Mouse (Mus musculus) G1E (cell line): ENCODE results near the gene Irf4. TPM values are rescaled to one million over a fixed set of nuclear protein-coding genes. Genes with fewer than 3 reads are reported as not detected.

Experiments used
- ATAC-seq: 2 replicates; pipeline ENCODE4 v1.8.0; 2016; ENCODE audit warnings: mild to moderate bottlenecking; ENCODE audit not compliant: insufficient number of reproducible peaks, poor library complexity, low FRiP score, severe bottlenecking; ENCODE audit errors: extremely low read depth
- DNase-seq: peaks from one replicate; pipeline ENCODE4 v3.0.0; 2012; ENCODE audit warnings: low spot score
- H3K27me3 ChIP-seq: 2 replicates; pipeline ENCODE4 v1.6.1; 2012; ENCODE audit warnings: mild to moderate bottlenecking, low read length, inconsistent platforms; ENCODE audit not compliant: insufficient read depth
- H3K36me3 ChIP-seq: replicated peaks from 2 replicates; pipeline ENCODE3; 2012; ENCODE audit warnings: mild to moderate bottlenecking, inconsistent platforms
- H3K4me1 ChIP-seq: 2 replicates; pipeline ENCODE4 v1.6.1; 2012; ENCODE audit warnings: low read depth, low read length, inconsistent platforms, mixed read lengths; ENCODE audit not compliant: insufficient read depth
- H3K4me3 ChIP-seq: 2 replicates; pipeline ENCODE4 v1.5.1; 2012; ENCODE audit warnings: low read depth, mild to moderate bottlenecking, inconsistent platforms, low read length, moderate library complexity, mixed read lengths
- H3K9me3 ChIP-seq: replicated peaks from 2 replicates; pipeline ENCODE4 v1.6.1; 2012; ENCODE audit warnings: inconsistent platforms
- CTCF ChIP-seq: IDR thresholded peaks from 2 replicates; pipeline ENCODE4 v1.5.1; 2012; ENCODE audit warnings: low read depth, low read length, inconsistent platforms, mixed read lengths
- GATA1 ChIP-seq: IDR thresholded peaks from 2 replicates; pipeline ENCODE4 v1.6.1; 2012; ENCODE audit warnings: borderline replicate concordance, low read length, inconsistent platforms, mixed read lengths
- GATA2 ChIP-seq: IDR thresholded peaks from 2 replicates; pipeline ENCODE4 v1.6.1; 2012; ENCODE audit warnings: low read depth, low read length, inconsistent platforms, borderline replicate concordance
- POLR2AphosphoS5 ChIP-seq: IDR thresholded peaks from 2 replicates; pipeline ENCODE4 v1.6.1; 2012; ENCODE audit warnings: low read depth, low read length, inconsistent platforms; ENCODE audit not compliant: insufficient replicate concordance
- TAL1 ChIP-seq: conservative IDR thresholded peaks from 2 replicates; pipeline ENCODE4 v1.6.1; 2012; ENCODE audit warnings: low read depth, low read length, inconsistent platforms, mixed read lengths
- polyA plus RNA-seq: library from polyadenylated mRNA; stranded (reverse); fragments of >175 nt; gene quantifications from 2 replicates; pipeline ENCODE4 v1.2.3, GENCODE M21; 2012
- total RNA-seq, 2 experiments: library from RNA; stranded (forward) in 1 of 2; stranded (reverse) in 1 of 2; fragments of 200-1000 nt in 1 of 2; fragments of >200 nt in 1 of 2; fragmentation: Nextera tagmentation in 1 of 2; gene quantifications; 2 replicates each; pipeline ENCODE4 v1.2.3; 2014 to 2017

Irf4 gene
- total and polyA plus RNA-seq, 3 experiments, result 0.05 TPM; not detected in 2

DNA sequence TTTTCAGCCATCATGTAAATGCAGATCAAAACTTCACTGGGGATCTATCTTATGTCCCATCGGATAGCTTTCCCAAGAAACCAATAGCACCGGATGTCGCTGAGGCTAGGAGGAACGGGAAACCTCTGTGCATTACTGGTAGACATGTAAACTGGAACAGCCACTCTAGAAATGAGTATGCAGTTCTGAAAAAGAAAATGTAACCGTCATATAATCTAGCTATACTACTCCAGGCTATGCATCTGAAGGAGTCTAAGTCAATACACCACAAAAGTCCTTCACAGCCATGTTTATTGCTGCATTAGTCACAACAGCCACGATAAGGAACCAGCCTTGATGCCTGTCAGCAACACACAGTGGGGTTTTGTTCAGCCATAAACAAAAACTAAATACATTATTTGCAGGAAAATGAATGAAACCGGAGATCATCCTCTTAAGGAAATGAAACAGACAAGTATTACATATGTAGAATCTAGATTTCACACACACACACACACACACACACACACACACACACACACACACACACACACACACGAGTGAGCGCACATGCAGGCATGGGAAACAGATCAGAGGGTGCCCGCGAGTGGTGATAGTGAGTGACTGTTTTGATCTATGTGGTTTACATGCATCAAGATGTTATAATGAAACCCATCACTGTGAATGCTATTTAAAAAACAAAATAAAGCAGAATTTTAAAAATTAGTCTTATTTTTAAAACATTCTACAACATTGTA is 16.1 kb upstream of the Irf4 start:
- peaks cover 5% of the 10 kb centered on the region; the same call in 1 of the 2 replicates for H3K27me3 ChIP-seq
- H3K36me3 ChIP-seq, result no peaks in the 10 kb centered on the region
- no peak for DNase-seq
- no peaks in the 10 kb centered on the region for H3K9me3 ChIP-seq
- H3K4me3 ChIP-seq, result no peak overlapping the region
- no peaks in the 10 kb centered on the region for H3K4me1 ChIP-seq
- TF ChIP-seq GATA2 (no peak), GATA1 (no peak), POLR2AphosphoS5 (no peak), TAL1 (no peak), CTCF (no peak)
- ATAC-seq, result no peak

DNA sequence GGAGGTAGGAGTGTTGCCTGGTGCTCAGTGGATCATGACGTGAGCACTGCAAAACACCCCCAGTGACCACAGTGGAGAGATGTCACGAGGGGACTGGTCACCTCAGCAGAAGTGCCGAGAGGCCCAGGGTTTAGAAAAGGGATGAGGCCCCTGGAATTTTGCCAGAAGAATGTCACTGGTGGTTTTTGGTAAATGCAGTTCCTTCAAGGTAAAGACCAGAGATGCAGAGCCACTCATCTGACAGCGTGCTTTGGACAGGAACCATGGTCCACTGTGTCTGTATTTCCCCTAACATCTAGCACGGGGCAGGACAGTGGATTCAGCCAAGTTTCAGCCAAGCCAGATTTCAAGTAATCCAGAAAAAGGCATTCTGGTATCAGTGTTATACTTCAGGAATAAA is 12.3 kb upstream of the Irf4 start:
- TF ChIP-seq GATA1 (no peak), TAL1 (no peak), POLR2AphosphoS5 (no peak), GATA2 (no peak), CTCF (no peak)
- Histone ChIP-seq H3K4me3 (no peak overlapping the region; the same call in 1 of the 2 replicates), H3K4me1 (no peaks in the 10 kb centered on the region), H3K27me3 (peaks cover 1% of the 10 kb centered on the region; the same call in 1 of the 2 replicates), H3K36me3 (no peaks in the 10 kb centered on the region), H3K9me3 (no peaks in the 10 kb centered on the region)
- no peak for DNase-seq
- no peak for ATAC-seq

DNA sequence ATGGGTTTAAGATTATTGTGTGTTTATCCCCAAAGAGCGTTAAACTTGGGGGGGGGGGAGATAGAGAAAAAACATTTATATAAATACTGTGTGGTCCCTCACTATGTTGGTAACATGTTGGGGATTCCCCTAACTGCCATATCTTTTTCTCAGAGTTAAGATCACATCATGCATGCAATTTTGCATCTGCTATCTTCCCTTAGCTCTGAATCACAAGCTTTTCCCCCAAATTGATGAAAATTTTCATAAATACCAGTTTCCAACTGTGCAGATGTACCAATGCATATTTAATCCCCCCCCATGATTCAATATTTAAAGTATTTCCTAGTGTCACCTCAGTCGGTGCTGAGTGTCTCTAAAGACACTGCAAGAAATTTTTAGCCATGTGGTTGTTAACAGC is 11.8 kb upstream of the Irf4 start:
- no peaks in the 10 kb centered on the region for H3K36me3 ChIP-seq
- no peak for DNase-seq

DNA sequence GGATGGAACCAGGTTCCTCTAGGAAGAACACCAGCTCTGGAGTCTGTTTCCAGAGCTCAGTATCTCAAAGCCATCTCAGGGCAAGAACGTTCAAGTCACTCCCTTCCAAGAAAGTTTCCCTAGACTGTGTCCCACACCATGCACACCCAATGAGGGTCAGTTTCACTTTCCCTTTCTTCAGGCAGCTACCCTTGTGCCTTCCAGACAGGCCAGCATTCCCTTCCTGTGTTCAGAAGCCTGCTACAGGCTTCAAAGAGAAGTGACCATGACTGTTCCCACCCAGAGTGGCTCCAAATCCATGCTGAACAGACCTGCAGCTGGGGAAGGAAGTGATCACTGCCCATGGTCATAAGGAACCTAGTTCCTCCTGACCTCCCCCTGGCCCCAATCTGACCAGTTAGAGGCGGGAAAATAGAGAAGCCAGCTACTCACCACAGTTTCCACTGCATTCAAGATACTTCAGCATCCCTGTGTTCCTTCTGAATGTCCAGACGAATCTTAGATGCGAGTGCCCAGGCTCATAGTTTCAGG is 10.7 kb upstream of the Irf4 start:
- H3K27me3 ChIP-seq, result no peaks in the 10 kb centered on the region
- no peak for TF ChIP-seq TAL1
- no peak for DNase-seq
- H3K4me1 ChIP-seq, result no peaks in the 10 kb centered on the region
- no peaks in the 10 kb centered on the region for H3K9me3 ChIP-seq
- H3K36me3 ChIP-seq, result no peaks in the 10 kb centered on the region
- H3K4me3 ChIP-seq, result no peak overlapping the region
- no peak for ATAC-seq

More for the DNA sequence above, 11.8 kb upstream of the Irf4 start:
- Histone ChIP-seq H3K9me3 (no peaks in the 10 kb centered on the region), H3K4me3 (no peak overlapping the region), H3K4me1 (no peaks in the 10 kb centered on the region), H3K27me3 (no peaks in the 10 kb centered on the region)
- no peak for ATAC-seq
- TF ChIP-seq POLR2AphosphoS5 (no peak), TAL1 (no peak), CTCF (no peak), GATA2 (no peak), GATA1 (no peak)

DNA sequence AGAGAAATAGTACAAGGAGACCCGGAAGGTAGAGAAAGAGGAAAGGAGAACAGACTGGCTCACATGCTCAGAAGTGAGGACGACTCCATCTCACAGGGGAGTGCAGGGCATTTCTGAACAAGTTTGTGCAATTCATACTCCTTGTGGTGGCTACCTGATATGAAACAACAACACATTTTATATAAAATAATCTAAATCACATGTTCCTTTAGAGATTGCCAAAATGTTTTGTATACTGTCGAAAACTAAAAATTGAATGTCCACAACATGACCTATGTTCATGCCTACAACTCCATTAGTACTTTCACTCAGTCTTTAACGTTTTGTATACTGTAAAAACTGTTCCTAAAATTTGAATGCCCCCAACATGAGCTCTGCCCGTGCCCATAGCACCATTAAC is 7.9 kb upstream of the Irf4 start:
- no peaks in the 10 kb centered on the region for H3K27me3 ChIP-seq
- TF ChIP-seq TAL1, result no peak
- no peak for TF ChIP-seq CTCF
- no peak for TF ChIP-seq POLR2AphosphoS5
- TF ChIP-seq GATA1, result no peak
- TF ChIP-seq GATA2, result no peak
- H3K9me3 ChIP-seq, result no peaks in the 10 kb centered on the region
- H3K36me3 ChIP-seq, result no peaks in the 10 kb centered on the region
- DNase-seq (no peak), ATAC-seq (no peak)
- H3K4me3 ChIP-seq, result no peak overlapping the region
- H3K4me1 ChIP-seq, result no peaks in the 10 kb centered on the region

DNA sequence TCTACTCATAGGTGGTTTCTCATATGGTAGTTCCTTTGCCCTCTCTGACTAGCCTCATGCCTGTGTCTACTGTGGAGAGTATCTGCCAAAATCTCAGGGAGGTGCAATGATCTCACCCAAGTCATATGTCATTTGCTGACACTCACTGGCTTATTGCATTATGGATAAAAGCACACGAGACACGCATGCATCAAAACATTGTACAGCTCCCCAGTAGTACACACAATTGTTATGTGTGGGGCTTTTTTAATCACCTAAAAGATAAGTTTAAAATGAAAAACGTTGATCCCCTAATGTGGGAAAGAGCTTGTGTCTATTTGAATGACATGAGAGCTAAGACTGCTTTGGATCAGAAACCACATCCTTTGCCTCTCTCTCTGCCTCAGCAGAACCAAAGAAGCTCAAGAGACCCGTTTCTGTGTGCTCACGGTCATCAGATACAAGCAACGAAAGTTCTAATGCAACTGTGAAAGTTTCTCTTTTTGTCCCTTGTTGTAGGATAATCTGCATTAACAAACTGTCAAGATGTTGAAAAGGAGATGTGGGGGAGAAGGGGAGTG is 6.5 kb upstream of the Irf4 start:
- Histone ChIP-seq H3K36me3 (no peaks in the 10 kb centered on the region), H3K4me3 (no peak overlapping the region), H3K27me3 (no peaks in the 10 kb centered on the region), H3K4me1 (no peaks in the 10 kb centered on the region), H3K9me3 (no peaks in the 10 kb centered on the region)
- TF ChIP-seq GATA2, result no peak
- TF ChIP-seq POLR2AphosphoS5, result no peak
- no peak for TF ChIP-seq CTCF
- no peak for TF ChIP-seq GATA1
- TF ChIP-seq TAL1, result no peak
- ATAC-seq, result no peak
- no peak for DNase-seq
